Mouse (Mus musculus) right cerebral cortex, postnatal 4 days (tissue): Measurements from ENCODE around the gene Sult2a3.
"Not testable (repeated sequence)": the region's sequence is repeated elsewhere in the genome, so short reads cannot be mapped to it uniquely, and the experiment has no call there.

Experiments used
- DNase-seq: peaks from one replicate; pipeline ENCODE4 v3.0.0-alpha.2; 2022

Sult2a3 gene

GRCm38 (mm10) chr7:14122944-14123343, at the start of gene Sult2a3:
TSS of gene Sult2a3 (minus strand) at chr7:14123044.
- no peak for DNase-seq

GRCm38 (mm10) chr7:14120436-14120835, 2.4 kb downstream of the Sult2a3 start:
- no peak for DNase-seq

- not testable (repeated sequence) for DNase-seq
Observed at GRCm38 (mm10) chr7:14119865-14120264, 3.0 kb downstream of the Sult2a3 start.

GRCm38 (mm10) chr7:14116761-14117160, 6.1 kb downstream of the Sult2a3 start:
- DNase-seq, result no peak

GRCm38 (mm10) chr7:14114471-14114870, 8.4 kb downstream of the Sult2a3 start:
- not testable (repeated sequence) for DNase-seq

- not testable (repeated sequence) for DNase-seq
Observed at GRCm38 (mm10) chr7:14047821-14048220, 75.0 kb downstream of the Sult2a3 start.

- not testable (repeated sequence) for DNase-seq
Observed at GRCm38 (mm10) chr7:14030831-14031230, 92.0 kb downstream of the Sult2a3 start.
